Mouse (Mus musculus): ENCODE results near the gene Tmem143.
A peak's percentile ranks its signal among the peaks of the same experiment; 100 is the strongest.
"Not testable (repeated sequence)": the region's sequence is repeated elsewhere in the genome, so short reads cannot be mapped to it uniquely, and the experiment has no call there.

The Tmem143 gene

DNA sequence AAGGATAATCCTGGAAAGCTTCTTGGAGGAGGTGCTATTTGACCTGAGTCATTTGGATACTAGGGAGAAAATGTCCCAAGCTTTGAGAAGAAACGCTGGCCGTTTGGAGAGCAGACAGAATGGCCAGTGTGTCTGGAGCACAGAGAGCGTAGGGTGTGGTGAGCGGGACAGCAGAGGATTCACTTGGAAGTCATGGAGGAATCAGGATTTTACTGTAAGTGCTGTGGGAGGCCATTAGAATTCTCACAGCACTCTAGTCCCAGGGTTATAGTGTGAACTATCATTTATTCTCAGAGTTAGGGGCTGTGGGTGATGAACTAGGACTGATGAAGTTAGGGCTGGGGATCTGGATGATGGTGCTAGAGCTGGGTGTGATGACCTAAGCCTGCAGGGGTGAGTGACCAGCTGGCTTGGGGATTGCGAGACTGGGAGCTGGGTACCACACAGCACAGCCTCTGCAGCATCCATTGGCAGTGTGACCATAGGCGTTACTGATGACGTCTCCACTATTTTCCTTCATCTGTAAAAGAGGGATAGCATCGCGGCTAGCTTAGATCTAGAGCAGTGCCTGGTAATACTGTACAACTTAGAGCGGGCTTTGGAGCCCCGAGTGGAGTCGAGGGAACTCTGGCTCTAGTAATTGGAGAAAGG is 25.3 kb downstream of the Tmem143 start:
- DNase-seq (ENCODE audit: extremely low spot score, low read depth, low spot score) = no peak

DNA sequence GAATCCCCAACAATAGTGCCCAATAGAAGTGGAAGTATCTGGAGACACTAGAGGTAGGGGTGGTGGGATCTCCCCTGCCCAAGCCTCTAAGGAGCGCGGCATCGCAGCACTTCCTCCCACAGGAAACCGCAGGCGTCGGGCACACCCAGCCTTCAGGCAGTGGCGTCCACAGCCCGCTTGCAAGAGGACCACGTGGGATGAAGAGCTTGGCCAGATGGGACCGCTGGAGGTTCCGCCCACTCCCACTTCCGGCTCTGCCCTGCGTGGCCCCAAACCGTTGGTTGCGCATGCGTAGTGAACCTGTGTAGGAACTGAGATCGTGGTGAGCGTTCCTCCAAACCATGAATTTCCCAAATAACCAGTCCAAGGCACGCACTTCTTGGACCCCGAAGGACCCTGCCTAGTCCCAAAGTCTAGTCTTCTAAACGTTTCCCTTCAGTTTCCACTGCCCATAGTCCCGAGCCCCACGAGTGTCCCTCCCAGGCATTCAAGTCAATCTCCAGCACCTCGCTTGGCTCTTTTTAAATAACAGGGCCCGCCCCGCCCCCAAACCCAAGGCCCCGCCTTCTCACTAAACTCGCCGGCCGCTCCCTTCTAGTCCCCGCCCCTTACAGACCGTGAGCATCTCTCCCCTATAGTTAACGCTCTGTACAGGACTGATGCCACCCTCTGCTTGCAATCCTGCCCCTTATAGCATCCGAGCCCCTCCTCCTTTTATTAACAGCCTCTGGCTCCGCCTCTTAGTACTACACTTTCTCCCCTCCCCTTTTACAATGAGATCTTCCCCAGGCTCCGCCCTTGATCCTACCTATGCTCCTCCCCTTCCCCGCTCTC is 26.4 kb downstream of the Tmem143 start:
- DNase-seq (ENCODE audit: extremely low spot score, low read depth, low spot score) = peak; percentile 90

DNA sequence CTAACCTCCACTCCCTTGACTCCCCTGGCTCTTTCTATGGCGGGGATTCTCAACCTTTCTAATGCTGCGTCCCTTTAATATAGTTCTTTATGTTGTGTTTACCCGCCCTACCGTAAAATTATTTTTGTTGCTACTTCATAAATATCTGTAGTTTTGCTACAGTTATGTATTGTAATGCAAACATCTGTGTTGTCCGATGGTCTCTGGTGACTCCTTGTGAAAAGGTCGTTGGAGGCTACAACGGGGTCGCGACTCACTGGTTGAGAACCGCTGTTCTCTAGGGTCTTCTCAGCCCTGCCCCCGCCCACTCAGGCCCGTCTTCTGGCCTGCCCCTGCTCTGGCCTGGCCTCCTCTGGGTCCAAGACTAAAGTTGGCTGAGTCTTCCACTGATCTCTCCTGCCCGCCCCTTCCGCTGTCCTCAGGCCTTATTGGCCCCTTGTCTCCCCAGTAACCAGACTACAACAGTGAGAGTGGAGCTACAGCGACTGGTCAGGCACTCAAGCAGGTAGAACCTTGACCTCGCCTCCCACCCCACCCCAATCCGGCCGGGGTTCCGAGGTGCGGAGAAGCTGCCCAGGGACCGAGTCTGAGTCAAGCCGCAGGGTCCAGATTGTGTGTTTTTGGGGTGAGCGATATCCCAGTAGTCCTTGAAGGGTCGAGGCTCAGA is 27.2 kb downstream of the Tmem143 start, which contains the start of gene Ccdc114:
Gene Ccdc114 (plus strand): TSS at position 311 of the 667 bp plus-strand sequence.
- DNase-seq (ENCODE audit: extremely low spot score, low read depth, low spot score) = no peak

DNA sequence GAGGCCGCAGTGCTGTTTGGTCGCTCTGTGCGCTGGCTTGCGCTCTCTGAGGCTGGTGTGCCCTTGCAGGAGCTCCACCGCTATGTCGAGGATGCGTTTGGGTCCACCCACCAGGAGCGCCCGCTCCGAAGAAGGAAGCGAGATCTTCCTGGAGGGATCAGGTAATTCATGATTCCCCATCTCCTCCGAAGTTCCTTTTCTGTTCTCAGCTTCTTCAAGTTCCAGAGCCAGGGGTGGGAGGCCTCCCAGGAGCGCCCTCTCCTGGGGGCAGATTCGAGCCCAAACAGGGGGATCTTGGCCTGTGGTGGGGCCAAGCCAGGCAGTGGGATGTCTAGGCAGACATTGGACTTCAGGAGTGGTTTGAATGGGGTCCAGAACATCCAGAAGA is 27.7 kb downstream of the Tmem143 start:
- no peak for DNase-seq (ENCODE audit: extremely low spot score, low read depth, low spot score)

DNA sequence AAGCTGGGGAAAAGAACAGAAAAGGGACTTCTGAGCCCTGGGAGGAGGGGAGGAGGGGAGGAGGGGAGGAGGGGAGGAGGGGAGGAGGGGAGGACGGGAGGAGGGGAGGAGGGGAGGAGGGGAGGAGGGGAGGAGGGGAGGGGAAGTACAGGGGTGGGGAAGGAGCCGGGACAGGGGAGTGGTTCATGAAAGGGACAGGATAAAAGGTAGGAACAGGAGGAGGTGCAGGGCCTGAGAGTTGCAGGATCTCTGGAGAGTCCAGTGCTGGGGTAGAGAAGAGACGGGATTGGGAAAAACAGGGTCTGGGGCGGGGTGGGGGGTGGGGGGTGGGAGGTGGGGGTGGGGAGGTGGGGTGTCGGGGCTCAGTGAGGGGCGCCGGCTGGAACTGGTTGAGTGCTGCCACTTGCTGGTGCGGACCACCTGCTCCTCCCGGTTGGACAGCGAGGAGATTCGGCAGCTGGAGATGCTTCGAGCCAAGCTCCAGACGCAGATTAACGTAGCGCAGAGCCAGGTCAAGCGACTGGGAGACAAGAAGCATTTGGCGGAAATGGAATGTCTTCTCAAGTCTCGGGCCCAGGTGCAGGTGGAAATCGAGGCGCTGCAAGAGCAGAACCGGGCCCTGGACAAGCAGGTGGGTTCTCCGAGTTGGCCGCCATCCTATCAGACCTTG is 32.0 kb downstream of the Tmem143 start:
- DNase-seq (ENCODE audit: extremely low spot score, low read depth, low spot score) = no peak

DNA sequence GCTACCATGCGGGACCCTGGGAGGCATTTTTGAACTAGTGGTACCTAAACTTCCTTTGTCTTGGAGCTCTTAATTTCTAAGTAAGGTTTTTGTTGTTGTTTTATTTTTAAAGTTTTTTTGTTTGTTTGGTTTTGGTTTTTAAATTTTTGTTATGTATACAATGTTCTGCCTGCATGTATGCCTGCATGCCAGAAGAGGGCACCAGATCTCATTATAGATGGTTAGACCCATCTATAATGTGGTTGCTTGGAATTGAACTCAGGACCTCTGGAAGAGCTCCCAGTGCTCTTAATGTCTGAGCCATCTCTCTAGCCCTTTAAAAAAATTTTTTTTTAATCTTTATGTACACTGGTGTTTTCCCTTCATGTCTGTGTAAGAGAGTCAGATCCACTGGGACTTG is 32.9 kb downstream of the Tmem143 start:
- no peak for DNase-seq (ENCODE audit: extremely low spot score, low read depth, low spot score)

DNA sequence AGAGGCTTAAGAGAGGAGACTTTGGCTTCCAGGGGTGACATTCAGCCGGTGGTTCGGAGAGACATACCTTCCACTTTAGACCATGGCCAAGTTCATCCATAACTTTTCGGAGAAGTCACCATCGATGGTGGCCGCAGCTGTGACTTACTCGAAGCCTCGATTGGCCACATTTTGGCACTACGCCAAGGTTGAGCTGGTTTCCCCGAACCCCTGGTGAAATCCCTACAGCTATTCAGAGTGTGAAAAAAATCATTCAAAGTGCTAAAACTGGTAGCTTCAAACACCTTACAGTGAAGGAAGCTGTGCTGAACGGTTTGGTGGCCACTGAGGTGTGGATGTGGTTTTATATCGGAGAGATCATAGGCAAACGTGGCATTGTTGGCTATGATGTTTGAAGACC is 37.0 kb downstream of the Tmem143 start:
- DNase-seq (ENCODE audit: extremely low spot score, low read depth, low spot score) = not testable (repeated sequence)

DNA sequence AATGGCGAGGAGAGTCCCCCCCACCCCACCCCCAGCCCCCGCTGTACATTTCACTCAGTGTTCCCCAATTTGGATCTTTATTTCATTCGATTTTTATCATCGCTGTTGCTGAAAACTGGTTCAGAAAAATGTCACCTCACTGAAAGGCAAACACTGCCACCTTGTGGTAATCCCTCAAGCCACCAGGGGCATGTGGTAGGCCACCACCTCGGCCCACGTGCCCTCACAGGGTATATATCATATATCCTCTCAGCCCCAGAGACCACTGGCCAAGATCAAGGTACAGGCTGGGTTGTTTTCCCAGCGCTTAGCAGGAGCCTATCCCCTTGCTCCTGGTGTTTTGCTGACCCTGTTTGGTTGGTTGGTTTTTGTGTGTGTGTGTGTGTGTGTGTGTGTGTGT is 38.4 kb downstream of the Tmem143 start:
- DNase-seq (ENCODE audit: extremely low spot score, low read depth, low spot score) = no peak

DNA sequence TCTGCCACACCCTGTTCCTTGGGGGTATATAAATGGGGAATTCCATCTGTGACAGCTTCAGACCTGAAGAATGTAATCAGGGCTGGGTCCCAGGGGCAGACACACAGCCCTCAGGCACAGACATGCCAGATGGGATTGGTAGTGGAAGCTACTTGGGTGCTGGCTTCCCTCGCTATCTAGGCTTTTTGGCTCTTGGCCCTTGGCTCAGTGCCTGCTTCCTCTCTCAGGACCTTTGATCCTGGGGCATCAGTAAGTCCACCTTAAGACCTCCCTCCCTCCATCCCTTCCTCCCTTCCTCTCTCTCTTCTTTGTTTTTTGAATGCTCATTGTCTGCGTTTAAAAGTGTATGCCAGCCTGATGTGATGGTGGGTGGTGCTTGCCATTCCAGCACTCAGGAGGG is 43.1 kb downstream of the Tmem143 start:
- no peak for DNase-seq (ENCODE audit: extremely low spot score, low read depth, low spot score)

DNA sequence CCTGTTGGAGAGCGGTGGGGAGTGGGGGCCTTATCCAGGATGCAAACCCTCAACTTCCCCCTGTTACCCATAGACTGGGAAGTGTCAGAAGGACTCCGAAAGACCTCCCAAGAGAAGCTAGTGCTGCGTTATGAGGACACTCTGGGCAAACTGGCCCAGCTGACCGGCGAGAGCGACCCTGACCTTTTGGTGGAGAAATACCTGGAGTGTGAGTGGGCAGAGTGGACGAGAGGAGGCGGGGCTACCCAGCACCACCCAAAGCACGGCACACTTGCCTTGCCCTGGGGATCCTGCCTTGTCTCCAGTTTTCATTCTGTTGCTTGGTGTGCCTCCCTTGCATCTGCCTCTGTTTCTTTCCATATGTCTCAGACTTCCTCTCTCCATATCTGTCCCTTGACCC is 45.2 kb downstream of the Tmem143 start:
- DNase-seq (ENCODE audit: extremely low spot score, low read depth, low spot score) = no peak

DNA sequence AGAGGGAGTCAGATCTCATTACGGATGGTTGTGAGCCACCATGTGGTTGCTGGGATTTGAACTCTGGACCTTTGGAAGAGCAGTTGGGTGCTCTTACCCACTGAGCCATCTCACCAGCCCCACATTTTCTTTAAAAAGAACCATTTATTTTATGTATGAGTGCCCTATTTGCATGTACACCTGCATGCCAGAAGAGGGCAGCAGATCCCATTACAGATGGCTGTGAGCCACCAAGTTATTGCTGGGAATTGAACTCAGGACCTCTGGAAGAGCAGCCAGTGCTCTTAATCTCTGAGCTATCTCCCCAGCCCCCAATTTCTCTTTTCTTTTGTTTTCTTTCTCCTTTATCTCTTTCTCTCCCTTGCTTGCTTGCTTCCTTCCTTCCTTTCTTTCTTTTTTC is 46.5 kb downstream of the Tmem143 start:
- DNase-seq (ENCODE audit: extremely low spot score, low read depth, low spot score) = not testable (repeated sequence)

DNA sequence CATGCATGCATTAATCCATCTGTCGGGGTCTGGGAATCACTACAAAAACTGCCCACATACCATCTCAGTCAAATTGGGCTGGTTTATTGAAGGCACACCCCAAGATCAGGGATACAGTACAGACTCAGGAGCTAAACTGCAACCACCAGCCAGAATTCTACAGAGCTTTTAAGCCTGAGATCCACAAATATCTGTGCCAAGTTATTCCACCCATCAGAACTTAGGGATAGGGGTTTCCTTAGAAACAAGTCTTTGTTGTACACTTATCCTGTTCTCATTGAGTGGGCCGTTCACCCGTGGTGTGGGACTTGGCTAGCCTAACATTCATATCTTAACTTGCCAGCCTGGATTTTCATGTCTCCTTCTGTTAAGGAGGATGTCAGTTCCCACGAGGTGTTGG is 52.3 kb downstream of the Tmem143 start:
- no peak for DNase-seq (ENCODE audit: extremely low spot score, low read depth, low spot score)

DNA sequence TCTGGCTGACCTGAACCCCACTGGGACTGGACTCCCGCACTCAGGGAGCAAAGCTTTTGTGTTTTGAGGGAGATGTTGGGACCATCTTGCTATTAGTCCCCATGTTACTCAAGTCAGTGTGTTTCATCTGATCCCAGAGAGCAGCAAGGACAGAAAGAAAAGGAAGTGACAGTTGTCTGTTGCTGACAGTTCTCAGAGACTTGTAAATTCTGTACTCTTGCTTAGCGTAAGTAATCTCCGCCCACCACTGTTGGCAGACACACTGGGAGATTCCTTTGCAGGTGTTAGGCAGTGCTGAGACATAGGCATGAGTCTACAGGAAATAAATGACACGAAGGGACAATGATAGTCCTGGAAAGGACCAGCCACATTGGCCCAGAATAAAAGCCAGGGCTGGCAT is 59.9 kb downstream of the Tmem143 start:
- DNase-seq (ENCODE audit: extremely low spot score, low read depth, low spot score) = no peak
